Mouse (Mus musculus): Measurements from ENCODE around the gene Tent5c. TPM values are rescaled to one million over a fixed set of nuclear protein-coding genes. Genes with fewer than 3 reads are reported as not detected.

Tent5c gene
- polyA plus RNA-seq, 1 experiment from 2014 or later: 32.5 TPM

GRCm38 (mm10) chr3:100530919-100531318 lies 41.8 kb upstream of the Tent5c start:
- no peaks in the 10 kb centered on the region for H3K36me3 ChIP-seq (replicated peaks; ENCODE audit: insufficient read depth, low read length)
- DNase-seq: no peak
- H3K9me3 ChIP-seq (ENCODE audit: low read length): no peaks in the 10 kb centered on the region

GRCm38 (mm10) chr3:100530244-100530788 lies 41.2 kb upstream of the Tent5c start:
- H3K4me1 ChIP-seq (ENCODE audit: insufficient read depth): no peaks in the 10 kb centered on the region; the same call in 1 of the 2 replicates
- WGBS (ENCODE audit: insufficient replicate concordance): 48% methylated on average over 7 of the region's 7 CpGs

More at GRCm38 (mm10) chr3:100530919-100531318, 41.8 kb upstream of the Tent5c start:
- WGBS (ENCODE audit: insufficient replicate concordance): 70% methylated on average over 5 of the region's 5 CpGs
- Histone ChIP-seq H3K27ac (ENCODE audit: low read depth) (no peak overlapping the region), H3K9ac (replicated peaks) (no peak overlapping the region), H3K4me3 (ENCODE audit: low read depth, low read length) (no peak overlapping the region), H3K27me3 (ENCODE audit: insufficient read depth, low read length) (no peaks in the 10 kb centered on the region), H3K4me2 (ENCODE audit: low read depth, low read length) (no peak overlapping the region), H3K4me1 (ENCODE audit: insufficient read depth) (no peaks in the 10 kb centered on the region; the same call in 1 of the 2 replicates)
- TF ChIP-seq EP300 (IDR thresholded peaks at IDR 0.05; ENCODE audit: low read depth) (no peak), CTCF (IDR thresholded peaks at IDR 0.05; ENCODE audit: low read depth) (no peak)
- ATAC-seq: no peak

GRCm38 (mm10) chr3:100522671-100523070 lies 33.5 kb upstream of the Tent5c start:
- no peak for ATAC-seq
- Histone ChIP-seq H3K27me3 (ENCODE audit: insufficient read depth, low read length) (no peaks in the 10 kb centered on the region), H3K9me3 (ENCODE audit: low read length) (no peaks in the 10 kb centered on the region), H3K36me3 (replicated peaks; ENCODE audit: insufficient read depth, low read length) (no peaks in the 10 kb centered on the region), H3K4me1 (ENCODE audit: insufficient read depth) (no peaks in the 10 kb centered on the region), H3K27ac (ENCODE audit: low read depth) (no peak overlapping the region), H3K9ac (replicated peaks) (no peak overlapping the region), H3K4me2 (ENCODE audit: low read depth, low read length) (no peak overlapping the region), H3K4me3 (ENCODE audit: low read depth, low read length) (no peak overlapping the region)
- TF ChIP-seq EP300 (IDR thresholded peaks at IDR 0.05; ENCODE audit: low read depth): no peak
- TF ChIP-seq CTCF (IDR thresholded peaks at IDR 0.05; ENCODE audit: low read depth): no peak
- WGBS (ENCODE audit: insufficient replicate concordance): 78% methylated on average over 7 of the region's 7 CpGs
- DNase-seq: no peak

More at GRCm38 (mm10) chr3:100530244-100530788, 41.2 kb upstream of the Tent5c start:
- H3K27ac ChIP-seq (ENCODE audit: low read depth): no peak overlapping the region
- no peak overlapping the region for H3K9ac ChIP-seq (replicated peaks)
- H3K4me3 ChIP-seq (ENCODE audit: low read depth, low read length): no peak overlapping the region
- TF ChIP-seq EP300 (IDR thresholded peaks at IDR 0.05; ENCODE audit: low read depth) (no peak), CTCF (IDR thresholded peaks at IDR 0.05; ENCODE audit: low read depth) (no peak)
- ATAC-seq (no peak), DNase-seq (no peak)
- no peaks in the 10 kb centered on the region for H3K36me3 ChIP-seq (replicated peaks; ENCODE audit: insufficient read depth, low read length)
- H3K9me3 ChIP-seq (ENCODE audit: low read length): no peaks in the 10 kb centered on the region
- no peak overlapping the region for H3K4me2 ChIP-seq (ENCODE audit: low read depth, low read length)
- no peaks in the 10 kb centered on the region for H3K27me3 ChIP-seq (ENCODE audit: insufficient read depth, low read length)

- 58% methylated on average over 1 of the region's 1 CpGs for WGBS (ENCODE audit: insufficient replicate concordance)
- ATAC-seq (no peak), DNase-seq (no peak)
- H3K4me1 ChIP-seq (ENCODE audit: insufficient read depth): no peaks in the 10 kb centered on the region
- no peak overlapping the region for H3K9ac ChIP-seq (replicated peaks)
- no peaks in the 10 kb centered on the region for H3K36me3 ChIP-seq (replicated peaks; ENCODE audit: insufficient read depth, low read length)
- H3K4me2 ChIP-seq (ENCODE audit: low read depth, low read length): no peak overlapping the region
- H3K27ac ChIP-seq (ENCODE audit: low read depth): no peak overlapping the region
- H3K27me3 ChIP-seq (ENCODE audit: insufficient read depth, low read length): no peaks in the 10 kb centered on the region
- no peak overlapping the region for H3K4me3 ChIP-seq (ENCODE audit: low read depth, low read length)
- TF ChIP-seq EP300 (IDR thresholded peaks at IDR 0.05; ENCODE audit: low read depth) (no peak), CTCF (IDR thresholded peaks at IDR 0.05; ENCODE audit: low read depth) (no peak)
- no peaks in the 10 kb centered on the region for H3K9me3 ChIP-seq (ENCODE audit: low read length)
Observed at GRCm38 (mm10) chr3:100521626-100522025, 32.5 kb upstream of the Tent5c start.

- H3K9ac ChIP-seq (replicated peaks): no peak overlapping the region
- no peaks in the 10 kb centered on the region for H3K27me3 ChIP-seq (ENCODE audit: insufficient read depth, low read length)
- no peaks in the 10 kb centered on the region for H3K9me3 ChIP-seq (ENCODE audit: low read length)
- 0 out of 2 replicates have a peak overlapping the region, but pooled peaks have one; percentile 31 for H3K27ac ChIP-seq (ENCODE audit: low read depth)
- no peak overlapping the region for H3K4me3 ChIP-seq (ENCODE audit: low read depth, low read length)
- H3K4me1 ChIP-seq (ENCODE audit: insufficient read depth): no peaks in the 10 kb centered on the region
- H3K36me3 ChIP-seq (replicated peaks; ENCODE audit: insufficient read depth, low read length): no peaks in the 10 kb centered on the region
- 58% methylated on average over 5 of the region's 5 CpGs for WGBS (ENCODE audit: insufficient replicate concordance)
- no peak overlapping the region for H3K4me2 ChIP-seq (ENCODE audit: low read depth, low read length)
- TF ChIP-seq CTCF (IDR thresholded peaks at IDR 0.05; ENCODE audit: low read depth) (no peak), EP300 (IDR thresholded peaks at IDR 0.05; ENCODE audit: low read depth) (no peak)
- DNase-seq: no peak
- 0 out of 2 replicates have a peak, but pooled peaks have one; percentile 31 for ATAC-seq
Observed at GRCm38 (mm10) chr3:100515754-100516141, 26.6 kb upstream of the Tent5c start.

GRCm38 (mm10) chr3:100515093-100515753 lies 26.1 kb upstream of the Tent5c start:
- Histone ChIP-seq H3K36me3 (replicated peaks; ENCODE audit: insufficient read depth, low read length) (no peaks in the 10 kb centered on the region), H3K27me3 (ENCODE audit: insufficient read depth, low read length) (no peaks in the 10 kb centered on the region), H3K9ac (replicated peaks) (no peak overlapping the region), H3K4me3 (ENCODE audit: low read depth, low read length) (no peak overlapping the region), H3K27ac (ENCODE audit: low read depth) (peak overlapping the region; percentile 31; the same call in 1 of the 2 replicates), H3K9me3 (ENCODE audit: low read length) (no peaks in the 10 kb centered on the region), H3K4me2 (ENCODE audit: low read depth, low read length) (no peak overlapping the region), H3K4me1 (ENCODE audit: insufficient read depth) (no peaks in the 10 kb centered on the region)
- DNase-seq: no peak
- 50% methylated on average over 8 of the region's 8 CpGs for WGBS (ENCODE audit: insufficient replicate concordance)
- ATAC-seq: 0 out of 2 replicates have a peak, but pooled peaks have one; percentile 31
- TF ChIP-seq EP300 (IDR thresholded peaks at IDR 0.05; ENCODE audit: low read depth): no peak
- no peak for TF ChIP-seq CTCF (IDR thresholded peaks at IDR 0.05; ENCODE audit: low read depth)

Data from liver, postnatal 0 days (tissue).